Mouse (Mus musculus) MEL (cell line): ENCODE data around the gene 1700013F07Rik. TPM values are rescaled to one million over a fixed set of nuclear protein-coding genes. Genes with fewer than 3 reads are reported as not detected.

Source experiments
- DNase-seq: peaks from one replicate; pipeline ENCODE4 v3.0.0; 2011; ENCODE audit warnings: low read depth, low spot score
- H3K27ac ChIP-seq: 2 replicates; pipeline ENCODE4 v1.5.1; 2012; ENCODE audit warnings: low read depth, mild to moderate bottlenecking, control low read depth, low read length, moderate library complexity; ENCODE audit not compliant: control insufficient read depth
- H3K27me3 ChIP-seq, 2 experiments: fragments of 150-350 bp in 1 of 2; sonication (generic) in 1 of 2; 2 replicates each; pipeline ENCODE4 v1.6.1; 2012; ENCODE audit warnings: low read length in 2 of 2, mild to moderate bottlenecking in 2 of 2, improper control_type of control experiment in 1 of 2, moderate library complexity in 1 of 2; ENCODE audit not compliant: insufficient read depth in 2 of 2, control insufficient read depth in 1 of 2
- H3K36me3 ChIP-seq, 2 experiments: 2 replicates each; pipeline ENCODE4 v1.6.1; 2012 to 2014; ENCODE audit warnings: low read length in 2 of 2, improper control_type of control experiment in 1 of 2, inconsistent platforms in 1 of 2, mild to moderate bottlenecking in 1 of 2; ENCODE audit not compliant: insufficient read depth in 2 of 2, control insufficient read depth in 1 of 2
- H3K4me1 ChIP-seq, 2 experiments: fragments of 150-350 bp in 1 of 2; sonication (generic) in 1 of 2; 2 replicates each; pipeline ENCODE4 v1.6.1; 2012; ENCODE audit warnings: low read length in 2 of 2, improper control_type of control experiment in 1 of 2, mild to moderate bottlenecking in 1 of 2; ENCODE audit not compliant: insufficient read depth in 2 of 2, control insufficient read depth in 1 of 2
- H3K4me3 ChIP-seq, 2 experiments: fragments of 150-350 bp in 1 of 2; sonication (generic) in 1 of 2; 2 replicates each; pipeline ENCODE4 v1.5.1; 2012; ENCODE audit warnings: low read depth in 2 of 2, low read length in 2 of 2, mild to moderate bottlenecking in 2 of 2, moderate library complexity in 2 of 2, control low read depth in 1 of 2, improper control_type of control experiment in 1 of 2; ENCODE audit not compliant: control insufficient read depth in 1 of 2, insufficient read depth in 1 of 2
- H3K79me2 ChIP-seq: 2 replicates; pipeline ENCODE4 v1.6.1; 2012; ENCODE audit warnings: mild to moderate bottlenecking, low read length, moderate library complexity; ENCODE audit not compliant: control insufficient read depth, poor library complexity, insufficient read depth
- H3K9ac ChIP-seq: 2 replicates; pipeline ENCODE4 v1.6.1; 2012; ENCODE audit warnings: low read depth, mild to moderate bottlenecking, control low read depth, low read length, moderate library complexity; ENCODE audit not compliant: control insufficient read depth, poor library complexity, severe bottlenecking
- H3K9me3 ChIP-seq: fragments of 150-350 bp; sonication (generic); replicated peaks from 2 replicates; pipeline ENCODE4 v1.6.1; 2012; ENCODE audit warnings: mild to moderate bottlenecking, low read length, improper control_type of control experiment, moderate library complexity; ENCODE audit not compliant: insufficient read depth
- CHD2 ChIP-seq: IDR thresholded peaks from 2 replicates; pipeline ENCODE4 v1.6.1; 2011; ENCODE audit warnings: low read length, improper control_type of control experiment
- CTCF ChIP-seq, 3 experiments: IDR thresholded peaks in 2 of 3; conservative IDR thresholded peaks in 1 of 3; 2 replicates each; pipeline ENCODE4 v1.5.1; 2011 to 2012; ENCODE audit warnings: low read length in 3 of 3, low read depth in 2 of 3, mild to moderate bottlenecking in 2 of 3, improper control_type of control experiment in 1 of 3, inconsistent platforms in 1 of 3, mixed read lengths in 1 of 3, moderate library complexity in 1 of 3; ENCODE audit not compliant: control insufficient read depth in 1 of 3, insufficient read depth in 1 of 3, poor library complexity in 1 of 3, severe bottlenecking in 1 of 3
- E2F4 ChIP-seq: IDR thresholded peaks from 2 replicates; pipeline ENCODE4 v1.6.1; 2011; ENCODE audit warnings: low read depth, low read length, improper control_type of control experiment, borderline replicate concordance
- EP300 ChIP-seq, 2 experiments: IDR thresholded peaks; 2 replicates each; pipeline ENCODE4 v1.6.1; 2011; ENCODE audit warnings: improper control_type of control experiment in 2 of 2, low read length in 2 of 2, low read depth in 1 of 2, mild to moderate bottlenecking in 1 of 2
- ETS1 ChIP-seq: IDR thresholded peaks from 2 replicates; pipeline ENCODE4 v1.6.1; 2012; ENCODE audit warnings: low read depth, mild to moderate bottlenecking, inconsistent platforms, low read length, improper control_type of control experiment, moderate library complexity
- MAZ ChIP-seq: IDR thresholded peaks from 2 replicates; pipeline ENCODE4 v1.6.1; 2012; ENCODE audit warnings: low read depth, mild to moderate bottlenecking, inconsistent platforms, low read length, improper control_type of control experiment
- MEF2A ChIP-seq: IDR thresholded peaks from 2 replicates; pipeline ENCODE4 v1.6.1; 2014; ENCODE audit warnings: low read depth, mild to moderate bottlenecking, inconsistent platforms, low read length, improper control_type of control experiment; ENCODE audit not compliant: poor library complexity, insufficient replicate concordance, severe bottlenecking; ENCODE audit errors: extremely low read depth
- MXI1 ChIP-seq: IDR thresholded peaks from 2 replicates; pipeline ENCODE4 v1.6.1; 2011; ENCODE audit warnings: mild to moderate bottlenecking, low read depth, low read length, improper control_type of control experiment
- MYC ChIP-seq: IDR thresholded peaks from 2 replicates; pipeline ENCODE4 v1.6.1; 2011; ENCODE audit warnings: low read depth, mild to moderate bottlenecking, low read length, improper control_type of control experiment, moderate library complexity
- NRF1 ChIP-seq: IDR thresholded peaks from 2 replicates; pipeline ENCODE4 v1.6.1; 2014; ENCODE audit warnings: low read depth, mild to moderate bottlenecking, inconsistent platforms, low read length, improper control_type of control experiment, moderate library complexity; ENCODE audit not compliant: poor library complexity, insufficient read depth, severe bottlenecking
- POLR2AphosphoS2 ChIP-seq: IDR thresholded peaks from 2 replicates; pipeline ENCODE4 v1.6.1; 2011; ENCODE audit warnings: low read length, improper control_type of control experiment
- POLR2AphosphoS5 ChIP-seq: IDR thresholded peaks from 2 replicates; pipeline ENCODE4 v1.6.1; 2012; ENCODE audit warnings: low read depth, borderline replicate concordance, mild to moderate bottlenecking, inconsistent platforms, low read length, moderate library complexity, mixed read lengths
- RAD21 ChIP-seq: IDR thresholded peaks from 2 replicates; pipeline ENCODE4 v1.6.1; 2011; ENCODE audit warnings: mild to moderate bottlenecking, low read depth, low read length, improper control_type of control experiment
- RCOR1 ChIP-seq: IDR thresholded peaks from 2 replicates; pipeline ENCODE4 v1.6.1; 2012; ENCODE audit warnings: low read depth, mild to moderate bottlenecking, inconsistent platforms, low read length, improper control_type of control experiment
- SMC3 ChIP-seq: IDR thresholded peaks from 2 replicates; pipeline ENCODE4 v1.6.1; 2011; ENCODE audit warnings: low read depth, low read length, improper control_type of control experiment
- TCF12 ChIP-seq: IDR thresholded peaks from 2 replicates; pipeline ENCODE4 v1.6.1; 2014; ENCODE audit warnings: low read depth, mild to moderate bottlenecking, inconsistent platforms, low read length, improper control_type of control experiment, moderate library complexity
- USF1 ChIP-seq: IDR thresholded peaks from 2 replicates; pipeline ENCODE4 v1.6.1; 2014; ENCODE audit warnings: low read depth, mild to moderate bottlenecking, inconsistent platforms, low read length, improper control_type of control experiment, moderate library complexity
- ZC3H11A ChIP-seq: IDR thresholded peaks from 2 replicates; pipeline ENCODE4 v1.6.1; 2012; ENCODE audit warnings: low read depth, mild to moderate bottlenecking, inconsistent platforms, low read length, improper control_type of control experiment
- ZKSCAN1 ChIP-seq: IDR thresholded peaks from 2 replicates; pipeline ENCODE4 v1.6.1; 2012; ENCODE audit warnings: low read depth, mild to moderate bottlenecking, inconsistent platforms, low read length, improper control_type of control experiment, moderate library complexity
- ZNF384 ChIP-seq: IDR thresholded peaks from 2 replicates; pipeline ENCODE4 v1.6.1; 2012; ENCODE audit warnings: low read depth, mild to moderate bottlenecking, inconsistent platforms, low read length, improper control_type of control experiment
- polyA plus RNA-seq, 2 experiments: library from polyadenylated mRNA; stranded (reverse) in 1 of 2; unstranded in 1 of 2; fragments of >175 nt in 1 of 2; fragments of >200 nt in 1 of 2; gene quantifications; 2 replicates each; pipeline versions ENCODE4 v1.2.1 to v1.2.4; 2012; ENCODE audit warnings: low replicate concordance in 2 of 2, low read depth in 1 of 2; ENCODE audit not compliant: insufficient read length in 2 of 2, insufficient read depth in 1 of 2, missing spikeins in 1 of 2
- total RNA-seq: library from RNA; depleted of rRNA; stranded (reverse); fragments of 300-350 nt; gene quantifications from 2 replicates; pipeline ENCODE4 v1.2.3, GENCODE M21; 2012

Gene 1700013F07Rik
- total and polyA plus RNA-seq, 3 experiments: 0.17 TPM; not detected in 2

- Histone ChIP-seq H3K36me3 (no peaks in the 10 kb centered on the region), H3K4me3 (no peak overlapping the region), H3K9me3 (no peaks in the 10 kb centered on the region), H3K9ac (no peak overlapping the region), H3K27me3 (peaks cover 8 to 16% of the 10 kb centered on the region in 2 experiments), H3K79me2 (no peaks in the 10 kb centered on the region), H3K27ac (no peak overlapping the region)
- TF ChIP-seq SMC3 (peak; percentile 67), TCF12 (no peak), ZNF384 (no peak), EP300 (IDR thresholded peaks at IDR 0.05; ENCODE audit: low read depth in 1 of 2, low read length in 2 of 2) (no peak), RAD21 (peak; percentile 50), MYC (peak; percentile 72; the same call in 1 of the 2 replicates), CTCF (IDR thresholded peaks at IDR 0.05 in 2 of 3, conservative IDR thresholded peaks at IDR 0.05 in 1 of 3; ENCODE audit: control insufficient read depth in 1 of 3, insufficient read depth in 1 of 3, low read depth in 2 of 3, low read length in 3 of 3, poor library complexity in 1 of 3, severe bottlenecking in 1 of 3) (peak; percentile 40 to 83 (median 58)), ZKSCAN1 (no peak), MAZ (no peak), MEF2A (no peak), ZC3H11A (peak; percentile 35; the same call in 1 of the 2 replicates), NRF1 (no peak)
- TF ChIP-seq, all 39 proteins: peak for 5
- peak; percentile 64 for DNase-seq
- no peaks in the 10 kb centered on the region for H3K4me1 ChIP-seq
Measured at GRCm38 (mm10) chr3:108489968-108490367, 44.0 kb upstream of the 1700013F07Rik start.

- H3K27ac ChIP-seq: no peak overlapping the region
- DNase-seq: no peak
- H3K4me1 ChIP-seq: no peaks in the 10 kb centered on the region
- TF ChIP-seq ETS1: no peak
- TF ChIP-seq CHD2: no peak
- TF ChIP-seq POLR2AphosphoS2: no peak
- TF ChIP-seq USF1: no peak
- TF ChIP-seq ZC3H11A: no peak
- no peak for TF ChIP-seq SMC3
- no peak for TF ChIP-seq POLR2AphosphoS5
- no peak for TF ChIP-seq MEF2A
- TF ChIP-seq RCOR1: no peak
- TF ChIP-seq RAD21: no peak
- TF ChIP-seq E2F4: no peak
- TF ChIP-seq MXI1: no peak
- no peaks in the 10 kb centered on the region for H3K9me3 ChIP-seq
- H3K79me2 ChIP-seq: no peaks in the 10 kb centered on the region
- peaks cover 27 to 39% of the 10 kb centered on the region in 2 experiments for H3K27me3 ChIP-seq
- H3K36me3 ChIP-seq: no peaks in the 10 kb centered on the region
- no peak overlapping the region for H3K9ac ChIP-seq
- no peak overlapping the region for H3K4me3 ChIP-seq
Measured at GRCm38 (mm10) chr3:108494861-108495474, 39.0 kb upstream of the 1700013F07Rik start.
